Mouse (Mus musculus): ENCODE results near the gene C530008M17Rik. TPM values are rescaled to one million over a fixed set of nuclear protein-coding genes. Genes with fewer than 3 reads are reported as not detected.

The C530008M17Rik gene
- polyA plus RNA-seq, 1 experiment from 2014 or later = 29.9 TPM

GRCm38 (mm10) chr5:76843448-76843847 lies 187.1 kb downstream of the C530008M17Rik start:
- H3K4me3 ChIP-seq = no peak overlapping the region

GRCm38 (mm10) chr5:76843851-76844419 lies 187.6 kb downstream of the C530008M17Rik start:
- Histone ChIP-seq H3K27ac (no peak overlapping the region; the same call in 1 of the 2 replicates), H3K4me3 (no peak overlapping the region), H3K4me1 (peaks cover 8% of the 10 kb centered on the region), H3K36me3 (no peaks in the 10 kb centered on the region), H3K9me3 (no peaks in the 10 kb centered on the region), H3K27me3 (ENCODE audit: insufficient read depth, poor library complexity, severe bottlenecking) (no peaks in the 10 kb centered on the region)
- DNase-seq (ENCODE audit: low spot score) = no peak
- 65% methylated on average over 9 of the region's 9 CpGs for WGBS

More at GRCm38 (mm10) chr5:76843448-76843847, 187.1 kb downstream of the C530008M17Rik start:
- WGBS = 13% methylated on average over 4 of the region's 4 CpGs
- Histone ChIP-seq H3K9me3 (no peaks in the 10 kb centered on the region), H3K4me1 (peaks cover 8% of the 10 kb centered on the region), H3K36me3 (no peaks in the 10 kb centered on the region), H3K27ac (no peak overlapping the region; the same call in 1 of the 2 replicates), H3K27me3 (ENCODE audit: insufficient read depth, poor library complexity, severe bottlenecking) (no peaks in the 10 kb centered on the region)
- no peak for DNase-seq (ENCODE audit: low spot score)

GRCm38 (mm10) chr5:76844618-76845186 lies 188.4 kb downstream of the C530008M17Rik start:
- H3K9me3 ChIP-seq = no peaks in the 10 kb centered on the region
- no peak overlapping the region for H3K4me3 ChIP-seq
- peaks cover 12% of the 10 kb centered on the region for H3K4me1 ChIP-seq
- H3K27me3 ChIP-seq (ENCODE audit: insufficient read depth, poor library complexity, severe bottlenecking) = no peaks in the 10 kb centered on the region
- WGBS = 79% methylated on average over 14 of the region's 14 CpGs
- no peaks in the 10 kb centered on the region for H3K36me3 ChIP-seq
- no peak for DNase-seq (ENCODE audit: low spot score)
- no peak overlapping the region for H3K27ac ChIP-seq

GRCm38 (mm10) chr5:76847106-76847505 lies 190.8 kb downstream of the C530008M17Rik start:
- peaks cover 24% of the 10 kb centered on the region for H3K4me1 ChIP-seq
- no peaks in the 10 kb centered on the region for H3K27me3 ChIP-seq (ENCODE audit: insufficient read depth, poor library complexity, severe bottlenecking)
- H3K36me3 ChIP-seq = no peaks in the 10 kb centered on the region
- no peak for DNase-seq (ENCODE audit: low spot score)
- no peak overlapping the region for H3K4me3 ChIP-seq
- 82% methylated on average over 6 of the region's 6 CpGs for WGBS
- no peaks in the 10 kb centered on the region for H3K9me3 ChIP-seq
- no peak overlapping the region for H3K27ac ChIP-seq

GRCm38 (mm10) chr5:76851316-76851715 lies 195.0 kb downstream of the C530008M17Rik start:
- Histone ChIP-seq H3K4me3 (no peak overlapping the region), H3K27me3 (ENCODE audit: insufficient read depth, poor library complexity, severe bottlenecking) (peaks cover 16% of the 10 kb centered on the region; the same call in 1 of the 2 replicates), H3K36me3 (no peaks in the 10 kb centered on the region), H3K27ac (no peak overlapping the region), H3K9me3 (no peaks in the 10 kb centered on the region), H3K4me1 (peaks cover 25% of the 10 kb centered on the region)
- WGBS = 80% methylated on average over 4 of the region's 4 CpGs
- no peak for DNase-seq (ENCODE audit: low spot score)

GRCm38 (mm10) chr5:76853549-76853948 lies 197.2 kb downstream of the C530008M17Rik start:
- Histone ChIP-seq H3K27me3 (ENCODE audit: insufficient read depth, poor library complexity, severe bottlenecking) (peaks cover 38% of the 10 kb centered on the region), H3K36me3 (no peaks in the 10 kb centered on the region), H3K4me1 (peaks cover 47% of the 10 kb centered on the region), H3K27ac (no peak overlapping the region), H3K4me3 (no peak overlapping the region), H3K9me3 (no peaks in the 10 kb centered on the region)
- WGBS = 13% methylated on average over 10 of the region's 10 CpGs
- peak; percentile 93 for DNase-seq (ENCODE audit: low spot score)

GRCm38 (mm10) chr5:76855829-76856600 lies 199.7 kb downstream of the C530008M17Rik start:
- peaks cover 43% of the 10 kb centered on the region for H3K27me3 ChIP-seq (ENCODE audit: insufficient read depth, poor library complexity, severe bottlenecking)
- no peak for DNase-seq (ENCODE audit: low spot score)

GRCm38 (mm10) chr5:76857103-76858015 lies 201.0 kb downstream of the C530008M17Rik start:
- Histone ChIP-seq H3K9me3 (no peaks in the 10 kb centered on the region), H3K4me3 (peak overlapping the region; percentile 74), H3K4me1 (peaks cover 64% of the 10 kb centered on the region), H3K27ac (peak overlapping the region; percentile 94), H3K27me3 (ENCODE audit: insufficient read depth, poor library complexity, severe bottlenecking) (peaks cover 43% of the 10 kb centered on the region), H3K36me3 (no peaks in the 10 kb centered on the region; the same call in 1 of the 2 replicates)
- peak; percentile 82 for DNase-seq (ENCODE audit: low spot score)
- WGBS = 1% methylated on average over 62 of the region's 62 CpGs

More at GRCm38 (mm10) chr5:76855829-76856600, 199.7 kb downstream of the C530008M17Rik start:
- peak overlapping the region; percentile 94 for H3K27ac ChIP-seq
- H3K36me3 ChIP-seq = no peaks in the 10 kb centered on the region; the same call in 1 of the 2 replicates
- no peaks in the 10 kb centered on the region for H3K9me3 ChIP-seq
- H3K4me1 ChIP-seq = peaks cover 58% of the 10 kb centered on the region
- peak overlapping the region; percentile 74 for H3K4me3 ChIP-seq
- 11% methylated on average over 25 of the region's 25 CpGs for WGBS

GRCm38 (mm10) chr5:76858444-76858843 lies 202.1 kb downstream of the C530008M17Rik start:
- Histone ChIP-seq H3K36me3 (no peaks in the 10 kb centered on the region; the same call in 1 of the 2 replicates), H3K9me3 (no peaks in the 10 kb centered on the region), H3K27ac (peak overlapping the region; percentile 94), H3K4me3 (peak overlapping the region; percentile 74), H3K4me1 (peaks cover 71% of the 10 kb centered on the region), H3K27me3 (ENCODE audit: insufficient read depth, poor library complexity, severe bottlenecking) (peaks cover 43% of the 10 kb centered on the region)
- 27% methylated on average over 13 of the region's 13 CpGs for whole genome bisulfite sequencing
- no peak for DNase-seq (ENCODE audit: low spot score)

- no peaks in the 10 kb centered on the region for H3K9me3 ChIP-seq
- H3K36me3 ChIP-seq = peaks cover 51% of the 10 kb centered on the region
- 70% methylated on average over 8 of the region's 8 CpGs for WGBS
- peaks cover 49% of the 10 kb centered on the region for H3K4me1 ChIP-seq
- H3K4me3 ChIP-seq = no peak overlapping the region
- no peak for DNase-seq (ENCODE audit: low spot score)
- H3K27me3 ChIP-seq (ENCODE audit: insufficient read depth, poor library complexity, severe bottlenecking) = no peaks in the 10 kb centered on the region
- no peak overlapping the region; the same call in 1 of the 2 replicates for H3K27ac ChIP-seq
Observed at GRCm38 (mm10) chr5:76866819-76867218, 210.5 kb downstream of the C530008M17Rik start.

- peak overlapping the region; percentile 52 for H3K4me3 ChIP-seq
- H3K4me1 ChIP-seq = peaks cover 36% of the 10 kb centered on the region
- H3K36me3 ChIP-seq = peaks cover 62% of the 10 kb centered on the region
- DNase-seq (ENCODE audit: low spot score) = peak; percentile 83
- H3K27ac ChIP-seq = peak overlapping the region; percentile 67
- WGBS = 35% methylated on average over 16 of the region's 16 CpGs
- no peaks in the 10 kb centered on the region for H3K9me3 ChIP-seq
- H3K27me3 ChIP-seq (ENCODE audit: insufficient read depth, poor library complexity, severe bottlenecking) = no peaks in the 10 kb centered on the region
Observed at GRCm38 (mm10) chr5:76868693-76869286, 212.5 kb downstream of the C530008M17Rik start.

- no peak for DNase-seq (ENCODE audit: low spot score)
- Histone ChIP-seq H3K4me1 (peaks cover 35% of the 10 kb centered on the region), H3K4me3 (peak overlapping the region; percentile 52), H3K36me3 (peaks cover 69% of the 10 kb centered on the region), H3K27ac (no peak overlapping the region), H3K27me3 (ENCODE audit: insufficient read depth, poor library complexity, severe bottlenecking) (no peaks in the 10 kb centered on the region), H3K9me3 (no peaks in the 10 kb centered on the region)
- WGBS = 54% methylated on average over 6 of the region's 6 CpGs
Observed at GRCm38 (mm10) chr5:76869553-76869952, 213.2 kb downstream of the C530008M17Rik start.
